Mouse (Mus musculus): ENCODE data around the gene Lingo4.

The Lingo4 gene

GRCm38 (mm10) chr3:94398217-94398616 is at the start of gene Lingo4:
Gene Lingo4 (plus strand): TSS chr3:94398517.
- no peak for DNase-seq

- DNase-seq = peak; percentile 19 to 34
These were observed 37.5 kb upstream of the Lingo4 start for GRCm38 (mm10) chr3:94360812-94361211.

- no peak for DNase-seq
These were observed 36.2 kb upstream of the Lingo4 start, which contains the start of gene C2cd4d for GRCm38 (mm10) chr3:94362138-94362537. Gene C2cd4d (plus strand): TSS chr3:94362438.

GRCm38 (mm10) chr3:94363291-94364153 is 34.8 kb upstream of the Lingo4 start:
- peak; percentile 60 to 79 for DNase-seq

GRCm38 (mm10) chr3:94364154-94364526 is 34.2 kb upstream of the Lingo4 start:
- DNase-seq = no peak

GRCm38 (mm10) chr3:94366761-94367160 is 31.6 kb upstream of the Lingo4 start:
- peak; percentile 79 to 82 for DNase-seq

GRCm38 (mm10) chr3:94367511-94367910 is 30.8 kb upstream of the Lingo4 start:
- no peak for DNase-seq

- no peak for DNase-seq
These were observed 29.7 kb upstream of the Lingo4 start for GRCm38 (mm10) chr3:94368631-94369030.

GRCm38 (mm10) chr3:94369709-94370108 is 28.6 kb upstream of the Lingo4 start:
- DNase-seq = no peak

GRCm38 (mm10) chr3:94371637-94372036 is 26.7 kb upstream of the Lingo4 start:
- DNase-seq = peak; percentile 88 to 94

GRCm38 (mm10) chr3:94372038-94372437 is 26.3 kb upstream of the Lingo4 start:
- no peak for DNase-seq

- peak; percentile 64 to 78 for DNase-seq
These were observed 25.7 kb upstream of the Lingo4 start, which contains the start of gene Rorc for GRCm38 (mm10) chr3:94372641-94373040. Gene Rorc (plus strand): TSS chr3:94372794.

GRCm38 (mm10) chr3:94373090-94373489 is 25.2 kb upstream of the Lingo4 start:
- DNase-seq = peak; percentile 30 to 50

- peak; percentile 72 to 82 for DNase-seq
These were observed 24.7 kb upstream of the Lingo4 start for GRCm38 (mm10) chr3:94373597-94374011.

GRCm38 (mm10) chr3:94374636-94375035 is 23.7 kb upstream of the Lingo4 start:
- DNase-seq = peak; percentile 31 to 57

GRCm38 (mm10) chr3:94375146-94375545 is 23.2 kb upstream of the Lingo4 start:
- no peak for DNase-seq

- DNase-seq = no peak
These were observed 22.5 kb upstream of the Lingo4 start for GRCm38 (mm10) chr3:94375861-94376260.

- DNase-seq = no peak
These were observed 21.0 kb upstream of the Lingo4 start for GRCm38 (mm10) chr3:94377028-94377923.

GRCm38 (mm10) chr3:94379831-94380510 is 18.3 kb upstream of the Lingo4 start:
- DNase-seq = no peak

GRCm38 (mm10) chr3:94382308-94382707 is 16.0 kb upstream of the Lingo4 start:
- no peak for DNase-seq

- no peak for DNase-seq
These were observed 14.8 kb upstream of the Lingo4 start for GRCm38 (mm10) chr3:94383476-94383875.

GRCm38 (mm10) chr3:94386671-94387070 is 11.6 kb upstream of the Lingo4 start:
- DNase-seq = no peak

GRCm38 (mm10) chr3:94387391-94387790 is 10.9 kb upstream of the Lingo4 start:
- DNase-seq = no peak

Measured in kidney, postnatal 4 days (tissue).